Mouse (Mus musculus) hindbrain, postnatal 0 days (tissue): ENCODE measurements around the gene Pde4d. TPM values are rescaled to one million over a fixed set of nuclear protein-coding genes. Genes with fewer than 3 reads are reported as not detected.

Experiments used
- ATAC-seq: fragments of 200-750 bp; cut with Nextera tagmentation; 2 replicates; pipeline ENCODE4 v1.8.0; 2017; ENCODE audit warnings: mild to moderate bottlenecking, moderate TSS enrichment, moderate library complexity
- DNase-seq: peaks from one replicate; pipeline ENCODE4 v3.0.0-alpha.2; 2015; ENCODE audit warnings: low spot score
- H3K27ac ChIP-seq: fragments of 300-500 bp; sonication (generic); 2 replicates; pipeline ENCODE4 v1.5.1; 2014; ENCODE audit warnings: mild to moderate bottlenecking
- H3K27me3 ChIP-seq: fragments of 300-500 bp; sonication (generic); 2 replicates; pipeline ENCODE4 v1.6.1; 2014; ENCODE audit warnings: low read length, mixed read lengths; ENCODE audit not compliant: insufficient read depth
- H3K36me3 ChIP-seq: fragments of 300-500 bp; sonication (generic); 2 replicates; pipeline ENCODE4 v1.6.1; 2014; ENCODE audit warnings: low read length, mixed read lengths; ENCODE audit not compliant: insufficient read depth
- H3K4me1 ChIP-seq: fragments of 300-500 bp; sonication (generic); 2 replicates; pipeline ENCODE4 v1.6.1; 2014; ENCODE audit warnings: antibody characterized with exemption, low read length, mixed read lengths; ENCODE audit not compliant: insufficient read depth
- H3K4me2 ChIP-seq: fragments of 300-500 bp; sonication (generic); 2 replicates; pipeline ENCODE4 v1.6.1; 2014; ENCODE audit warnings: low read depth, mild to moderate bottlenecking, low read length, moderate library complexity, mixed read lengths
- H3K4me3 ChIP-seq: fragments of 300-500 bp; sonication (generic); 2 replicates; pipeline ENCODE4 v1.5.1; 2014; ENCODE audit warnings: low read length
- H3K9ac ChIP-seq: fragments of 300-500 bp; sonication (generic); replicated peaks from 2 replicates; pipeline ENCODE4 v1.6.1; 2014; ENCODE audit warnings: mild to moderate bottlenecking, low read length, moderate library complexity, mixed read lengths
- H3K9me3 ChIP-seq: fragments of 300-500 bp; sonication (generic); 2 replicates; pipeline ENCODE4 v1.6.1; 2016; ENCODE audit warnings: low read length, mixed read lengths
- CTCF ChIP-seq: IDR thresholded peaks from 2 replicates; pipeline ENCODE4 v1.5.1; 2016; ENCODE audit warnings: antibody characterized with exemption, control low read depth, low read depth
- WGBS: fragments of 180-500 bp; shearing (Covaris S2); extraction: QIAGEN DNeasy Blood & Tissue Kit; methylation state at CpG from one replicate; pipeline ENCODE4 v1.1.7; 2014; 5-methylcytosine and 5-hydroxymethylcytosine counted together
- polyA plus RNA-seq: library from polyadenylated mRNA; unstranded; fragments of >200 nt; fragmentation: Nextera tagmentation; extraction: Ambion mirVana; gene quantifications from 2 replicates; pipeline ENCODE4 v1.2.1, GENCODE M21; 2015
- total RNA-seq: library from RNA; depleted of rRNA; stranded (reverse); fragments of >200 nt; gene quantifications from 2 replicates; pipeline ENCODE4 v1.2.3, GENCODE M21; 2014

The Pde4d gene
- total and polyA plus RNA-seq, 2 experiments from 2014 or later = 19.3 to 77.1 TPM

DNA sequence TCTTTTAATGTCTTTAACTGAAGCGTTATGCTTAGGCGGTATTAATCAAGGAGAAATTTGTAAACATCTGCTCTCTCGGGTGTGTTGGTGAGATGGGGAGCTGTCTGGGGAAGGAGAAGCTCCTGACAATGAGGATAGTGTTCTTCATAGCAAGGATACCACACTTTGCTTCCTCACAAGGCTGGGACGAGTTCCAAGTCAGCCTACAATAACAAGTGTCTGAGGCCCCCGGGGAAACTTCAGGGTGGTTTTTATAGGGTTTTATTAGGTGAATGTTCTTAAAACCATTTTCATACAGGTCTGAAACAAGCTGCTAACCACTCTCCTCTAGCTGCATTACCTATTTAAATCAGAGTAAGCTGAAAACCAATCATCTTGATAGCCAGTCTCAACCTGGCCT is 1433.9 kb downstream of the Pde4d start:
- no peaks in the 10 kb centered on the region for H3K27me3 ChIP-seq
- 60% methylated on average over 5 of the region's 5 CpGs for WGBS
- no peak for TF ChIP-seq CTCF
- H3K4me2 ChIP-seq = no peak overlapping the region
- no peak for DNase-seq
- H3K36me3 ChIP-seq = no peaks in the 10 kb centered on the region
- no peak overlapping the region for H3K4me3 ChIP-seq
- no peaks in the 10 kb centered on the region for H3K9me3 ChIP-seq
- H3K9ac ChIP-seq = no peak overlapping the region
- ATAC-seq = no peak
- H3K4me1 ChIP-seq = no peaks in the 10 kb centered on the region
- H3K27ac ChIP-seq = no peak overlapping the region

DNA sequence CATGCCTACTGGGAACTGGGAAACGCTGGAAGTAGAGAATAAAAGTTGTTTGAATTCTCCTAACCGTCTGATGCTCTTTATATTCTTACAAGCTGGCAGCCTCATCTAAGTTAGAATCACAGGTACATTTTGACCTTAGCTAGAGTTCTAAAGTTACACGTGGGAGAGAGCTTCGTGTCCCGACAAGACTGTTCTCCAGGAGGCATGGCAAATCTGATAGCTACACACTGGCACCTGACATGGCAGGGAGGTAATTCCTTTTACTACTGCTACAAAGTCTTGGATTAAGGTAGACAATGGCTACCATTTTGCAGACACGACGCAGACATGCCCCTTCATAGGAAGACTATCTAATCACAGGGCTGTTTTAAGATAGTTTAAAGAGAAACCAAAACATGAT is 1435.1 kb downstream of the Pde4d start:
- 88% methylated on average over 7 of the region's 7 CpGs for WGBS
- no peaks in the 10 kb centered on the region for H3K27me3 ChIP-seq
- no peaks in the 10 kb centered on the region for H3K9me3 ChIP-seq
- DNase-seq = no peak
- H3K27ac ChIP-seq = no peak overlapping the region
- no peak for TF ChIP-seq CTCF
- no peak overlapping the region for H3K4me2 ChIP-seq
- no peak overlapping the region for H3K9ac ChIP-seq
- H3K4me1 ChIP-seq = no peaks in the 10 kb centered on the region
- no peaks in the 10 kb centered on the region for H3K36me3 ChIP-seq
- H3K4me3 ChIP-seq = no peak overlapping the region
- ATAC-seq = no peak

DNA sequence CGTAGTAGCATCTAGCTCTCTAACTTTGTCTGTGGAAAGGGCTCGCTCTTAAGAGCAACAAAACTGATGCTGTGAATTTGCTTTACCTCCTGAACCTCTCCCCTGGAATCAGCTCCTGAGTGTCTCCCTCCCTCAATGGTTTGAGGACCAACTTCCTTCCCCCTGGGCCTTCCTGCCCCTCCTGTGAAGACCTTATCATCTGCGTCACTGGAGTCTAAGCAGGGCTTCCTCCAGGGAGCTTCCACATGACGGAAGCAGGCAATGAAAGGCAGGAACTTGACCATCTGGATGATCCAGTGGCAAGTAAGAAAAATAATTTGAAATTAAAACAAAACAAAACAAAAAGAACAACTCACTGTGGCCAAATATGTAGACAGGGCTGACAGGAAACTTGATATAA is 1438.5 kb downstream of the Pde4d start:
- no peaks in the 10 kb centered on the region for H3K36me3 ChIP-seq
- 76% methylated on average over 4 of the region's 4 CpGs for WGBS

DNA sequence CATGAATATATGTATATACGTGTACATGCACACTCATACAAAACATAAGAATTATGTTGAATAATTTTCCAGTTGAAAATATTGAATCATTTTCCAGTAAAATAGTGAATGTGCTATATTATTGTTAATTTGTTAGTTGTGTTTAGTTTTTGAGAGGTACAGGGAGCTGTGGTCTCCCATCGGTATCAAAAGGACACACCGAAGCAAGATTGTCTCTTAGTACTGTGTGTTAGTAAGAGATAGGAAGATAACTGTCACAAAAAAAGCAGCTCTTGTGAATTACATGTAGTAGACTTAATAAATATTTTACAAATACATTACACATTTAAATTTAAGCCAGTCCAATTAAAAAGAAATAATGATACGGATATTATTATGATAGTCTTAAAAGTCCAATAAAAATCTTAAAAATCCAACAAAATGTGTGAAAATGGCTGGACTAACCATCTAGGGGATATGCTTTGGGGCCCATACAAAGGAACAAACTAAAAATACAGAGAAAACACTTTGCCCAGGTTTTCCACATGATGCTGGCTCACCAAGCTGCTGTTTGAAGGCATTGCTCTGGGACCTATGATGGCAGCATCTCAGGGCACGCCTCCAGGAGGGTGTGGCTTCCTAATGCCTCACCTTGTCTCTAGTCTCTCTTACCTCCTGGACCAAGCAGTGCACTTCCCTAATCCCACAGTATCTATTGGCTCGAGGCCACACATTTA is 1441.6 kb downstream of the Pde4d start:
- Histone ChIP-seq H3K27me3 (no peaks in the 10 kb centered on the region), H3K4me2 (no peak overlapping the region), H3K4me3 (no peak overlapping the region), H3K9me3 (no peaks in the 10 kb centered on the region), H3K9ac (no peak overlapping the region), H3K27ac (no peak overlapping the region), H3K36me3 (no peaks in the 10 kb centered on the region), H3K4me1 (no peaks in the 10 kb centered on the region)
- no peak for TF ChIP-seq CTCF
- ATAC-seq (no peak), DNase-seq (no peak)
- 88% methylated on average over 6 of the region's 6 CpGs for WGBS

More for the DNA sequence above, 1438.5 kb downstream of the Pde4d start:
- TF ChIP-seq CTCF = no peak
- Histone ChIP-seq H3K9me3 (no peaks in the 10 kb centered on the region), H3K4me1 (no peaks in the 10 kb centered on the region), H3K4me3 (no peak overlapping the region), H3K4me2 (no peak overlapping the region), H3K27ac (no peak overlapping the region), H3K9ac (no peak overlapping the region), H3K27me3 (no peaks in the 10 kb centered on the region)
- ATAC-seq (no peak), DNase-seq (no peak)

DNA sequence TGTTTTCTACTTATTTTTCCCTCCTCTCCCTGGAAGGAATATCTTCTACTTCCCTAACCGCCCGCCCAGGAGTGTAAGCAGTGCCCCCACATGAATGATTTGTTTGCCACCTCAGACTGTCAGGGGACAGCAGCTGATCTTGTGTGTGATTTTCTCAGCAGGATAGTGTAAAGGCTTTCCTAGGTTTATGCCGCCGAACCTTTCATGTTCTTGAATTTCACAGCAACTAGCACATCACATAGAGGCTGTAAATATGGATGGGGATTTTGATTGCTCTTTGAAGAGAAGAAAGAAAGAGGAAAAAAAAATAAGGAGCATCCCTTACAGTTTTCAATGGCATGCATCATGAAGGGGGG is 1442.1 kb downstream of the Pde4d start:
- no peak for ATAC-seq
- Histone ChIP-seq H3K27me3 (no peaks in the 10 kb centered on the region), H3K27ac (no peak overlapping the region), H3K9ac (no peak overlapping the region), H3K4me2 (no peak overlapping the region), H3K36me3 (no peaks in the 10 kb centered on the region), H3K9me3 (no peaks in the 10 kb centered on the region), H3K4me1 (no peaks in the 10 kb centered on the region), H3K4me3 (no peak overlapping the region)
- WGBS = 76% methylated on average over 4 of the region's 4 CpGs
- DNase-seq = no peak
- TF ChIP-seq CTCF = no peak

DNA sequence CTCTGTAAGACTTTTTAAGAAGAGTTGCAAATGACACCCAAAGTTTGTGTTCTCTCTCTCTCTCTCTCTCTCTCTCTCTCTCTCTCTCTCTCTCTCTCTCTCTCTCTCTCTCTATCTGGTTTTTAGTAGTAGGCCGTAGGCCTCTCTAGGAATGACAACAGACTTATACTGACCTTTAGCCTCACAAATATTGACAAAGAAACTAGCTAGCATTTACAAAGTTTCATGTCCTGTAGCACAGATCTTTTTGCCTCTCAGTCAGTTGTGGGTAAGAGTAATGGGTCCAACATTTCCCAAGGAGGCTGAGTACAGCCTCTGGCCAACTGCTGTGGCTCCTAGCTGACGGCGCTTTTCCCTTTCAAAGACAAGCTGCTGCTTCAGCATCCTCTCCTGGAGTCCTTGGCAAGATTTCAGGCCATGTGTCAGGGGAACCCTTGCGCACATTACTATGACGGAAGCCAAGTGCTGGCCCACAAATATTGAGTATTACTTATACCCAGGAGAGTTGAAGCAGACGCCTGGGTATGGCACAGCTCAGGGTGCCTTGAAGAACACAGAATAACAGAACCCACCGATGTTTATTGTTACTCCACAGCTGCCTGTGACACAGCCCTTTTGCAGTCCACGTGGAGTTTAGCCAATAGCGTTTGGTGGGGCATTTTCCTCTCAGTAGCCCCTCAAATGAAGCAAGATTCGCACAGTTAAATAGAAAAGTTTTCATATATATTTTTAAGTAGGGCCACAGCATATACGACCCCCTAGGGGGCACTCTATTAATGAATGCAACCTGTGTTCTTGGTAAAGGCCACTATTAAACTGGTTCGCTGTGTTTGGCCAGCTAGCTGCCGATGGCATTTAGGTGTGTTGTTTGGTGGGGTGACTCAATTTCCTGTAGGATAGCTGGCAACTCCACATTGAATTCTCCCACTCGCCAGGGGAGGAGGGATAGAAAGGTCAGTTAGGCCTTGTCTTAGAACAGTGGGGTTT is 1450.0 kb downstream of the Pde4d start:
- no peaks in the 10 kb centered on the region for H3K9me3 ChIP-seq
- ATAC-seq (no peak), DNase-seq (peak; percentile 48)
- H3K4me2 ChIP-seq = no peak overlapping the region
- no peaks in the 10 kb centered on the region for H3K27me3 ChIP-seq
- no peaks in the 10 kb centered on the region for H3K36me3 ChIP-seq
- H3K9ac ChIP-seq = no peak overlapping the region
- TF ChIP-seq CTCF = no peak
- H3K4me3 ChIP-seq = no peak overlapping the region
- WGBS = 66% methylated on average over 14 of the region's 14 CpGs
- H3K4me1 ChIP-seq = peaks cover 8% of the 10 kb centered on the region; the same call in 1 of the 2 replicates
- H3K27ac ChIP-seq = no peak overlapping the region
